Mouse (Mus musculus) neural tube, embryonic 11.5 days (tissue): ENCODE data around the gene Ccin. TPM values are rescaled to one million over a fixed set of nuclear protein-coding genes. Genes with fewer than 3 reads are reported as not detected.

Source experiments
- ATAC-seq: fragments of 200-750 bp; cut with Nextera tagmentation; 2 replicates; pipeline ENCODE4 v1.8.0; 2017; ENCODE audit warnings: moderate number of reproducible peaks, mild to moderate bottlenecking, moderate TSS enrichment, moderate library complexity; ENCODE audit not compliant: insufficient read depth, low FRiP score, low TSS enrichment
- DNase-seq: peaks from one replicate; pipeline ENCODE4 v3.0.0-alpha.2; 2015; ENCODE audit warnings: low spot score
- H3K27ac ChIP-seq: fragments of 300-500 bp; sonication (generic); 2 replicates; pipeline ENCODE4 v1.5.1; 2014; ENCODE audit warnings: low read depth, mild to moderate bottlenecking, low read length
- H3K27me3 ChIP-seq: fragments of 300-500 bp; sonication (generic); 2 replicates; pipeline ENCODE4 v1.6.1; 2014; ENCODE audit warnings: mild to moderate bottlenecking, low read length, mixed read lengths; ENCODE audit not compliant: control insufficient read depth, insufficient read depth
- H3K36me3 ChIP-seq: fragments of 300-500 bp; sonication (generic); 2 replicates; pipeline ENCODE4 v1.6.1; 2014; ENCODE audit warnings: mild to moderate bottlenecking, low read length, moderate library complexity, mixed read lengths; ENCODE audit not compliant: control insufficient read depth, insufficient read depth
- H3K4me1 ChIP-seq: fragments of 300-500 bp; sonication (generic); 2 replicates; pipeline ENCODE4 v1.6.1; 2014; ENCODE audit warnings: low read length, mixed read lengths; ENCODE audit not compliant: control insufficient read depth, insufficient read depth
- H3K4me2 ChIP-seq: fragments of 300-500 bp; sonication (generic); 2 replicates; pipeline ENCODE4 v1.6.1; 2014; ENCODE audit warnings: low read depth, mild to moderate bottlenecking, moderate library complexity
- H3K4me3 ChIP-seq: fragments of 300-500 bp; sonication (generic); 2 replicates; pipeline ENCODE4 v1.5.1; 2014; ENCODE audit warnings: low read depth, low read length
- H3K9ac ChIP-seq: fragments of 300-500 bp; sonication (generic); 2 replicates; pipeline ENCODE4 v1.6.1; 2014; ENCODE audit warnings: mild to moderate bottlenecking, low read length
- H3K9me3 ChIP-seq: fragments of 300-500 bp; sonication (generic); 2 replicates; pipeline ENCODE4 v1.6.1; 2016; ENCODE audit warnings: low read length; ENCODE audit not compliant: control insufficient read depth
- WGBS: fragments of 180-500 bp; shearing (Covaris S2); extraction: QIAGEN DNeasy Blood & Tissue Kit; methylation state at CpG from one replicate; pipeline ENCODE4 v1.1.7; 2014; 5-methylcytosine and 5-hydroxymethylcytosine counted together
- polyA plus RNA-seq: library from polyadenylated mRNA; unstranded; fragments of >200 nt; fragmentation: Nextera tagmentation; extraction: Ambion mirVana; gene quantifications from 2 replicates; pipeline ENCODE4 v1.2.1, GENCODE M21; 2014

Ccin gene
- polyA plus RNA-seq, 1 experiment from 2014 or later = not detected

GRCm38 (mm10) chr4:43971541-43972136 lies 11.6 kb upstream of the Ccin start:
- H3K9ac ChIP-seq = no peak overlapping the region
- ATAC-seq = no peak
- H3K27ac ChIP-seq = peak overlapping the region; percentile 34; the same call in 1 of the 2 replicates
- H3K9me3 ChIP-seq = no peaks in the 10 kb centered on the region
- WGBS = 70% methylated on average over 9 of the region's 9 CpGs
- peak overlapping the region; percentile 19; the same call in 1 of the 2 replicates for H3K4me2 ChIP-seq
- peaks cover 21% of the 10 kb centered on the region for H3K4me1 ChIP-seq
- no peak overlapping the region for H3K4me3 ChIP-seq
- H3K36me3 ChIP-seq = no peaks in the 10 kb centered on the region
- no peaks in the 10 kb centered on the region for H3K27me3 ChIP-seq
- DNase-seq = no peak

GRCm38 (mm10) chr4:43972137-43972591 lies 11.1 kb upstream of the Ccin start:
- WGBS = 5% methylated on average over 8 of the region's 8 CpGs
- no peak overlapping the region for H3K4me3 ChIP-seq
- H3K27ac ChIP-seq = 0 out of 2 replicates have a peak overlapping the region, but pooled peaks have one; percentile 34
- no peak overlapping the region for H3K9ac ChIP-seq
- no peak for ATAC-seq
- peak; percentile 57 for DNase-seq
- H3K9me3 ChIP-seq = no peaks in the 10 kb centered on the region
- peak overlapping the region; percentile 19; the same call in 1 of the 2 replicates for H3K4me2 ChIP-seq
- no peaks in the 10 kb centered on the region for H3K27me3 ChIP-seq
- peaks cover 21% of the 10 kb centered on the region for H3K4me1 ChIP-seq
- H3K36me3 ChIP-seq = no peaks in the 10 kb centered on the region

GRCm38 (mm10) chr4:43973526-43973981 lies 9.7 kb upstream of the Ccin start:
- Histone ChIP-seq H3K27ac (no peak overlapping the region), H3K27me3 (no peaks in the 10 kb centered on the region), H3K4me1 (peaks cover 21% of the 10 kb centered on the region), H3K4me3 (no peak overlapping the region), H3K9me3 (no peaks in the 10 kb centered on the region), H3K9ac (no peak overlapping the region), H3K4me2 (no peak overlapping the region), H3K36me3 (no peaks in the 10 kb centered on the region)
- DNase-seq = no peak
- ATAC-seq = no peak
- 59% methylated on average over 4 of the region's 4 CpGs for WGBS

GRCm38 (mm10) chr4:43974914-43975616 lies 8.2 kb upstream of the Ccin start:
- WGBS = 82% methylated on average over 10 of the region's 10 CpGs
- Histone ChIP-seq H3K27me3 (no peaks in the 10 kb centered on the region), H3K36me3 (no peaks in the 10 kb centered on the region), H3K9me3 (no peaks in the 10 kb centered on the region), H3K4me1 (peaks cover 16% of the 10 kb centered on the region), H3K9ac (no peak overlapping the region), H3K27ac (no peak overlapping the region), H3K4me3 (no peak overlapping the region), H3K4me2 (no peak overlapping the region)
- no peak for DNase-seq
- ATAC-seq = no peak

- Histone ChIP-seq H3K27me3 (no peaks in the 10 kb centered on the region), H3K4me3 (no peak overlapping the region), H3K36me3 (no peaks in the 10 kb centered on the region), H3K9ac (no peak overlapping the region), H3K9me3 (no peaks in the 10 kb centered on the region), H3K4me2 (no peak overlapping the region), H3K4me1 (peaks cover 16% of the 10 kb centered on the region), H3K27ac (no peak overlapping the region)
- DNase-seq (no peak), ATAC-seq (no peak)
- WGBS = 89% methylated on average over 6 of the region's 6 CpGs
Measured at GRCm38 (mm10) chr4:43976223-43976740, 7.0 kb upstream of the Ccin start.

GRCm38 (mm10) chr4:43978521-43979443 lies 4.5 kb upstream of the Ccin start:
- Histone ChIP-seq H3K36me3 (no peaks in the 10 kb centered on the region), H3K9me3 (no peaks in the 10 kb centered on the region), H3K27ac (peak overlapping the region; percentile 53), H3K9ac (no peak overlapping the region; the same call in 1 of the 2 replicates), H3K4me3 (no peak overlapping the region), H3K4me2 (no peak overlapping the region), H3K4me1 (peaks cover 3% of the 10 kb centered on the region; the same call in 1 of the 2 replicates), H3K27me3 (no peaks in the 10 kb centered on the region)
- WGBS = 18% methylated on average over 17 of the region's 17 CpGs
- ATAC-seq (no peak), DNase-seq (peak; percentile 46)

- no peaks in the 10 kb centered on the region for H3K36me3 ChIP-seq
- no peaks in the 10 kb centered on the region for H3K9me3 ChIP-seq
- no peak overlapping the region for H3K9ac ChIP-seq
- peaks cover 3% of the 10 kb centered on the region; the same call in 1 of the 2 replicates for H3K4me1 ChIP-seq
- ATAC-seq (no peak), DNase-seq (no peak)
- no peak overlapping the region for H3K4me3 ChIP-seq
- H3K27ac ChIP-seq = no peak overlapping the region
- no peak overlapping the region for H3K4me2 ChIP-seq
- 89% methylated on average over 3 of the region's 3 CpGs for WGBS
- H3K27me3 ChIP-seq = no peaks in the 10 kb centered on the region
Measured at GRCm38 (mm10) chr4:43979746-43980145, 3.5 kb upstream of the Ccin start.

- WGBS = 86% methylated on average over 4 of the region's 4 CpGs
- no peaks in the 10 kb centered on the region for H3K27me3 ChIP-seq
- peaks cover 3% of the 10 kb centered on the region; the same call in 1 of the 2 replicates for H3K4me1 ChIP-seq
- H3K4me3 ChIP-seq = no peak overlapping the region
- H3K9me3 ChIP-seq = no peaks in the 10 kb centered on the region
- ATAC-seq (no peak), DNase-seq (no peak)
- H3K4me2 ChIP-seq = no peak overlapping the region
- no peak overlapping the region for H3K9ac ChIP-seq
- H3K36me3 ChIP-seq = no peaks in the 10 kb centered on the region
- H3K27ac ChIP-seq = no peak overlapping the region
Measured at GRCm38 (mm10) chr4:43980236-43980635, 3.0 kb upstream of the Ccin start.
